Mouse (Mus musculus) CD4-positive, CD25-positive, alpha-beta regulatory T cell, adult 4 months (primary cell): Measurements from ENCODE around the gene Stox2. TPM values are rescaled to one million over a fixed set of nuclear protein-coding genes. Genes with fewer than 3 reads are reported as not detected.

ENCODE experiments used
- ATAC-seq: one replicate; pipeline ENCODE4 v1.8.0; 2017
- polyA plus RNA-seq, 2 experiments: library from polyadenylated mRNA; unstranded; fragments of 100-300 nt; shearing (Covaris generic); gene quantifications; one replicate each; pipeline ENCODE4 v1.2.1; 2017

The Stox2 gene
- polyA plus RNA-seq, 2 experiments from 2014 or later, result 0.16 TPM

GRCm38 (mm10) chr8:47180181-47180580, 266.0 kb downstream of the Stox2 start:
- ATAC-seq, result no peak

- ATAC-seq, result no peak
Observed at GRCm38 (mm10) chr8:47178785-47179184, 267.4 kb downstream of the Stox2 start.

DNA sequence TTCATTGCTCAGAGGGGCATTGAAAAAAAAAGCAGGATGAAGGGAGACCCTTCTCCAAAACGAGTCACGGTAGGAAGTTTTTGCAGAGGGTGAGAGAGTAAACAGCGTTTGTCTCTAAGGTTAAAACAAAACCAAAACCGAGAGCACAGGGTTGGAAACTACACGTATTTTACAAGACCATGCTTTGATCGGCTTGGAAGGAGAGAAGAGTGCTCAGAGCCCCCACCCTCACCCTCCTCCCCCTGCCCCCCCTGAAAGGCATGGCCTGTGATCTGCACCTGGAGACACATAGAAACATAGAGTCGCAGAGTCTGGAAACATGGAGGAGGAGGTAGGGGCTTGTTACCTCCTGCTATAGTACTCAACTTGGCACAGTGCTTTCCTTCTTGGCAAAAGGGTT, 272.3 kb downstream of the Stox2 start:
- ATAC-seq, result peak; percentile 55

- peak; percentile 65 for ATAC-seq
Observed at GRCm38 (mm10) chr8:47172848-47173247, 273.3 kb downstream of the Stox2 start.

GRCm38 (mm10) chr8:47160688-47161087, 285.5 kb downstream of the Stox2 start:
- ATAC-seq, result no peak

GRCm38 (mm10) chr8:47154521-47154920, 291.6 kb downstream of the Stox2 start:
- ATAC-seq, result no peak

DNA sequence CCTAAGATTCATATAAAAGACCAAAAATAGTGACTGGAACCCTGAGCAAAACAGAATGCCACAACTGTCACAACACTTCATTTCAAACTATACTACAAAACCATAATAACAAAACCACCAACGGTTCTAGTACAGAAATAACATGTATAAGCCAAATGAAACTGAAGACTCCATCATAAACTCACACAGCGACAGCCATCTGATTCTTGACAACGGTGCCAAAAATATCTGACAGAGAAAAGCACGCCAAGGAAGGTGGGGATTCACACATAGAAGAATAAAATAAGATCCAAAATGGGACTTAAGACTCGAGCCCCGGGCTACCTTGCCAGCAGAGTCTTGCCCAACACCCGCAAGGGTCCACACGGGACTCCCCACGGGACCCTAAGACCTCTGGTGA, 300.9 kb downstream of the Stox2 start:
- ATAC-seq, result no peak

GRCm38 (mm10) chr8:47136047-47136446, 310.1 kb downstream of the Stox2 start:
- ATAC-seq, result no peak

DNA sequence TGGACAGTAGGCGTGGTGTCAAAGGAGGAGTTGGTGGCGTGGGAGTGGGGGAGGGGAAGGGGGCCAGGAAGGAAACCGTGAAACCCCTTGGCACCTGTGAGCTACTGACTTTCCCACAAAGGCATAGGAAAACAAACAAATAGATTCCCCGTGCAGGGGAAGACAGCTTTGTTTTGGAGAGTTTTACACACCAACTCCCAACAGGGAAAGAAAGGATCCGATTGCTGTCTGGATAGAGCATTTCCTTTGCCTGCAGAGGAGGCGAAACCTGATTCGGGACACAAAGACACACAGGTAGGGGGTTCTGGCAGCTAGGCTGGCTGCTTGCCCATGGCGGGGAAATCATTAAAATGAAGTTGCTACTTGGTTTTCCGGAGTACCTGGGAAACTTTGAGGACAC, 310.6 kb downstream of the Stox2 start:
- no peak for ATAC-seq

- no peak for ATAC-seq
Observed at GRCm38 (mm10) chr8:47134736-47135135, 311.4 kb downstream of the Stox2 start.

DNA sequence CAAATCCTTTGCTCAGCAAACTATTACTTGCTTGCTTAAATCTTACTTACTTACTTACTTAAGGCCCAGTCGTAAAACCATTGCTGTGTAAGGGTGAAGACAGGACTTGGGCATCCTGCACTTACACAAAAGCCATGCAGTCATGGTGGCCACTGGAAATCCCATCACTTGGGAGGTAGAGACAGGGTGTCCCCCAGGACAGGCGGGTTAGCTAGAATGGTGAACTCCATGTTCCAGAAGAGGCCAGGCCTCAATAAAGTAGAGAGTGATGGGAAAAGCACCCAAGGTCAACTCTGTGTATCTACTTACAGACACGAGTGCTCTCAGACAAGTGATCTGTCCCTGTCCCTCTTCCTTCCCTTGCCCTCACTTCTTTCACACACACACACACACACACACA, 312.8 kb downstream of the Stox2 start:
- no peak for ATAC-seq

Other genes starting within 250 kb of the Stox2 start
- 10 to 100 TPM; 21.3 to 27.2 TPM for gene Trappc11, start 87.1 kb upstream of the Stox2 start, polyA plus RNA-seq
- gene Rwdd4a, start 87.3 kb upstream of the Stox2 start, polyA plus RNA-seq, result 10 to 100 TPM; 15.3 to 27.5 TPM
- gene Ing2, start 229.2 kb upstream of the Stox2 start, polyA plus RNA-seq, result 1 to 10 TPM; 7.6 to 7.8 TPM